Mouse (Mus musculus): ENCODE data around the gene Lamtor2.
"Not testable (repeated sequence)": the region's sequence is repeated elsewhere in the genome, so short reads cannot be mapped to it uniquely, and the experiment has no call there.

Lamtor2 gene

GRCm38 (mm10) chr3:88552676-88553524 is at the start of gene Lamtor2:
Gene Lamtor2, minus strand, starts transcription at chr3:88553074.
- peak; percentile 79 to 86 for DNase-seq (ENCODE audit: low read depth in 2 of 2, low spot score in 2 of 2)

DNA sequence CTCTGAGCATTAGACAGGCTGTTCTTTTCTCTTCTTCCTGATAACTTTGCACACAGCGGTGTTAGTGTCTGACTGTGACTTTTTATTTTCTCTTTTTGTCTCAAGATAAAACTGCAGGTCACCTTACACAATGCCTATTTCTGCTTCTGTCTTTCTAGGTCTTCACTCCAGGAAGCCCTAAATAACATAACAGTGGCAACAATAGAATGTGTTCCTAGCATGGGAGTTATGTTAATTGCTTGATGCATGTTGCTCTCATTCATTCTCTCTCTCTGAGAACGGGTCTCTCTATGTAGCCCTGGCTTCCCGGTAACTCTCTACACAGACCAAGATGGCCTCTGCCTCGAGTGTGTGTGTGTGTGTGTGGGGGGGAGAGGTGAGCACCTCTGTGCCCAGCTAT is 49.6 kb upstream of the Lamtor2 start:
- no peak for DNase-seq (ENCODE audit: low read depth in 2 of 2, low spot score in 2 of 2)

DNA sequence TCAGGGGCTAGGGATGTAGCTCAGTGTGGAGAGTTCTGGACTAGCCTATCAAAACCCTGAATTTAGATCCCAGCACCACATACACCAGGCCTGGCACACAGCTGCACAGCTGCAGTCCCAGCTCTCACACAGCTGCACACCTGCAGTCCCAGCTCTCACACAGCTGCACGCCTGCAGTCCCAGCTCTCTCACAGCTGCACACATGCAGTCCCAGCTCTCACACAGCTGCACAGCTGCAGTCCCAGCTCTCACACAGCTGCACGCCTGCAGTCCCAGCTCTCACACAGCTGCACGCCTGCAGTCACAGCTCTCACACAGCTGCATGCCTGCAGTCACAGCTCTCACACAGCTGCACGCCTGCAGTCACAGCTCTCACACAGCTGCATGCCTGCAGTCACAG is 43.7 kb upstream of the Lamtor2 start:
- not testable (repeated sequence) for DNase-seq (ENCODE audit: low read depth in 2 of 2, low spot score in 2 of 2)

DNA sequence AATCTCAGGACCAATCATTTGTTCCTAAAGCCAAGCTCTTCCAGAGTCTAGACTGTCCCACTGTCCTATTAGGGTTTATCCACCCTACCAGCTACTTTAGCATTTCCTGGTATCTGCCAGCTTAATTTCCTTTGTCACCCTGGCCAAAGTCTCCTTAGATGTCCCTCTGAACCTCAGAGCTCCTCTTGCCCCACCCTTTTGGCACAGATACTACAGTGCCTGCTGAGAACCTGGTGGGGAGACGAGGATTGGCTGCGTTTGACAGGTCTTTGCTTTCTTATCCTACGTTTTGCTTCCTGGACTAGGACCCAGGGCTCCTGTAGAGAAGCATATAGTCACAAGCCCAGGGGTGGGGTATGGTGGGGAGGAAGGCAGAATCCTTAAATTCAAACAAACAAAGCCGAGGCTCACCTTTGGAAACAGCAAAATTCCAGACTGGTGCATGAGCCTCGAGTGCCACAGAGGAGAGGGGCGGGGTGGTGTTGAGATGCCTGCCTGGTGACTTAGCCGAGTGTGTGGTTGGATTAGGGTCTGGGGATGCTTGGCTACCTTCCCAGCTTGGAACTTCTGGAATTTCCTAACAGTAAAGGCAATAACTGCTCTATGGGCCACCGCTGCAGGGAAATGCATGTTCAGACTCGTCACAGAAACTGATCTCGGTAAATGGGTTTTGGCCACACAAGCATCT is 41.2 kb upstream of the Lamtor2 start:
- DNase-seq (ENCODE audit: low read depth in 2 of 2, low spot score in 2 of 2), result no peak

GRCm38 (mm10) chr3:88592942-88593576 is 40.2 kb upstream of the Lamtor2 start:
- peak; percentile 14 to 21 for DNase-seq (ENCODE audit: low read depth in 2 of 2, low spot score in 2 of 2)

- peak; percentile 53 to 76 for DNase-seq (ENCODE audit: low read depth in 2 of 2, low spot score in 2 of 2)
Observed at GRCm38 (mm10) chr3:88591950-88592731, 39.3 kb upstream of the Lamtor2 start.

DNA sequence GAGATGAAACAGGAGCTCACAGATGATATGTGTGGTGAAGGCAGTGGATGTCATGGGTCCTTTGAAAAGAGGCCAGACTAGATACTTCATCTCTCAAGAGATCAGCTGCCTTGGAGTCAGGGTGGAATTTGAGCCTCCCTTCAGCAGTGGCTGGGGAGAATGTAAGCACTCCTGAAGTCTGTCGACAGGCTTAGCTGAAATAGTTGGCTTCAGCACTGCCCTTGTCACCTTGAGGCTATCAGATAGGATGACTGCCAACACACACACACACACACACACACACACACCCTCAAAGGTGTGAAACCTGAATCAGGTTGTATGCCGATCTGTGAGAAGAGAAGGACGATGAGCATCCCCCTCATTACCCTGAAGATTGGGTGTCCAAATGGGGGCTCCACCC is 38.2 kb upstream of the Lamtor2 start:
- no peak for DNase-seq (ENCODE audit: low read depth in 2 of 2, low spot score in 2 of 2)

DNA sequence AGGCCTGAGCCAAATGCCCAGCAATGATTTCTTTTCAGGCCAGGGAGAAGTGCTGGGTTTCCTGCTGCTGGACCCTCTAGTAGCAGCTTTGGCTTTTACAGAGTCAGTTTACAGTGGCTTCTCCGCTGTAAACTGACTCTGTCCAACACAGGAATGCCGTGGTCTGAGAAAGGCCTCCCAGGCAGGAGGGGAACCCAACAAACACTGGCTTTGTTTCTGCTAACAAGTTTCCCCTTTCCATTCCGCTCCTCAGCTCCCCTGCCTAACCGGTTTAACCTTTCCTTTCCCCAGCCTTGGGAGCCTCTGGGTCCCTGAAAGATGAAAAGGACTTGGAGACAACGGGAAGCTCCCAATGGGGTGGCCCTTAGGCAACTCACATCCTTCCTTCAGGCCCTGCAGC is 37.4 kb upstream of the Lamtor2 start:
- no peak for DNase-seq (ENCODE audit: low read depth in 2 of 2, low spot score in 2 of 2)

- DNase-seq (ENCODE audit: low read depth in 2 of 2, low spot score in 2 of 2), result no peak
Observed at GRCm38 (mm10) chr3:88586640-88587039, 33.8 kb upstream of the Lamtor2 start.

DNA sequence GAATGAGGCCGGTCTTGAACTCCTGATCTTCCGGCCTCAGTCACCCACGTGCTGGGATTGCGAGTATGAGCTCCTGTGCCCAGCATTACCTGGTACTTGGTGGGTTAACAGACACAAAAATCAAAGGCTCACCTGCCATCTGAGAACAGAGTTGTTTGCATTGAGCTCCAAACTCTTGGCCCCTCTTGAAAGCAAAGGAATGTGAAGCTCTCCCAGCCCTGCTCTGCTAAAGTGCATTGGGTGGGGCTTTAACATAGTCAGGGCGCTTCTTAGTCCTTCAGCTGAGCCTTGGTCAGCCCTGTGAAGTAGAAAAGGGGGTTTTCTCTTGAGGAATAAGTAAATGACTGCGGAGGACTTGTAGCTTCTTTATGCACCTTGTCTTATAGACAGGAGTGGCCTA is 32.9 kb upstream of the Lamtor2 start:
- no peak for DNase-seq (ENCODE audit: low read depth in 2 of 2, low spot score in 2 of 2)

GRCm38 (mm10) chr3:88579454-88580117 is 26.7 kb upstream of the Lamtor2 start:
- peak; percentile 32 to 60 for DNase-seq (ENCODE audit: low read depth in 2 of 2, low spot score in 2 of 2)

DNA sequence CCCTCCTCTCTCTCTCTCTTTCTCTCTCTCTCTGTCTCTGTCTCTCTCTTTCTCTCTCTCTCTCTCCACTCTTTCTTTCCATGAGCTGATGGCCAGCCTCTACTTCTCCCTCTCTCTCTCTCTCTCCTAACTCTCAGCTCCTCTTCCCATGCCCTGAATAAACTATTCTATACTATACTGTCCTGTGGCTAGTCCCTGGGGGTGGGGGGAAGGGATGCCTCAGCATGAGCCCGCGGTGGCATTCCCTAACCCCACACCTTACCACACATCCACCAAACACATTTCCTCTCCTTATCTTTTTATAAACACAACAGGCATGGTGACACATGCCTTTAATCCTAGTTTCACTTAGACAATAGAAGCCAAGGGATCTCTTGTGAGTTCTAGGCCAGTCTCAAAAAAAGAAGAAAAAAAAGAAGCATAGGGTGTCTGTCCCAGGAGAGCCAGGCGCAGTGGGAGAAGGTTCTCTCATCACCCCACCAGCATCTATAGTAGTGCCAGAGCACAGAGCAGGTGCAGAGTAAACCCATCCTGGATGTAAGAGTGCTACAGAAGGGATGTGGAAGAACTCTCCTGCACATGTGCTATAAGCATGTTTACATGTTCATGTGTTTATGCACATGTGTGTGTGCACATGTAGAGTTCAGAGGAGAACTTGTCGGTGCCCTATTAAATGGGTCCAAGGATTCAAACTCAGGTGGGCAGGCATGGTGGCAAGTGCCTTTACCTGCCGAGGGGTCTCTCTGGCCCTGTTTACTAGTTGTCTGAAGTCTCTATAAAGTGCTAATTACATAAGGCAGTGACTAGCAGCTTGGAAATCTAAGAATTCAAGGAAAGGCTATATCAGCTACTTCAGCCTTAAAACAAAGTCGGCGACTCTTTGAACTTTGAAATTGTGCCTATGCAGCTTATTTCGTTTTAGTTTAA is 25.9 kb upstream of the Lamtor2 start:
- no peak for DNase-seq (ENCODE audit: low read depth in 2 of 2, low spot score in 2 of 2)

GRCm38 (mm10) chr3:88577846-88578245 is 25.0 kb upstream of the Lamtor2 start:
- not testable (repeated sequence) for DNase-seq (ENCODE audit: low read depth in 2 of 2, low spot score in 2 of 2)

GRCm38 (mm10) chr3:88575540-88575939 is 22.7 kb upstream of the Lamtor2 start, which contains the start of gene Ssr2:
Gene Ssr2, plus strand, starts transcription at chr3:88575876.
- DNase-seq (ENCODE audit: low read depth in 2 of 2, low spot score in 2 of 2), result no peak

DNA sequence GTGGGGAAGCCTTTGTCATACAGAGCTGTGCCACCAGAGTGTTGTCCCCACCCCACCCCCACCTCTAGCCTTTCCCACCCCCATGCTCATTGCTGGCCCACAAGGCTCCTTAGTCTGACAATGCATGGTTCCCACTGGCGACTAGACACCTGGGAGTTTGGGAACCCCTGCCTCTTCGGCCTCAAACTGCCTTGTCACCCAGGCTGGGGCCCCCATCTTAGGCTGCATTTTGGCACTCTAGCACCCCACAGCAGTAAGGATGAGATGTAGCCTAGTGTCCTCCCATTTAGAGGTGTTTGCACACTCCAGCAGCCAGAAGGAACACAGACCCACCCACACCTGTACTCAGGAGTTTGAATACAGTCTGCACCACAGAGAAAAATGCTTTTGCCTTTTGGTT is 20.9 kb upstream of the Lamtor2 start:
- no peak for DNase-seq (ENCODE audit: low read depth in 2 of 2, low spot score in 2 of 2)

DNA sequence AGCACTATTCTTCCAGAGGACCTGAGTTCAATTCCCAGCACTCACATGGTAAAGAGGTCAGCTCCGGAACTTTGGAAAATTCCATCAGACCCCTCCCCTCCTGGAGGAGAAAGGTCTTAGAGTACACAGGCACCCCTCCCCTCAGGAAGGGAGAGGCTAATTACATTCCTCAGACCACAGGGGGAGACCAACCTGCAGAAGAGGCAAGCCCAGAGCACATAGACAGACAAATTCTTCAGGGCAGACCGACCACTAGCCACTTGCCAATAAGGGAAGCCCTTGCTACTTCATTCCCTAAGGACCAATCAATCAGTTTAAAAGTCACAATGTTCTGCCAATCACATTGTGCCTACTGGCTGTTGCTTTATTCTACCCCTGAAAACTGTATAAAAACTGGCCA is 20.0 kb upstream of the Lamtor2 start:
- DNase-seq (ENCODE audit: low read depth in 2 of 2, low spot score in 2 of 2), result no peak

DNA sequence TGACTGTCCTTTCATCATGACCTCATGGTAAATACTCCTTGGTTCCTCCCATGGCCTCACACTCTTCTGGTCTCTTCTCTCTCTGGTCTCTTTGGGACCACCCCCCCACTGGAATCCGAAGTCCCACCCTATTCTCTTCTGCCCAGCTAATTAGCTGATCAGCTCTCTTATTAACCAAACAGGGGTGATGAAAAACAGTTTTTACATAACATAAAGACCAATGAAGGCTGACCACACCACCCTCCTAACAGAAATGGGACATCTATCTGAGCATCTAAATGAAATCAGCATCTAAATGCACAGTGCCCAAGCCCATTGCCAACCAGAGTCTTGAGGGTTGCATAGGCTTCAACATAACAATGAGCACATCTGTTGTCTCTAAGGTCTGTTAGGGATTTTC is 19.0 kb upstream of the Lamtor2 start:
- no peak for DNase-seq (ENCODE audit: low read depth in 2 of 2, low spot score in 2 of 2)

- no peak for DNase-seq (ENCODE audit: low read depth in 2 of 2, low spot score in 2 of 2)
Observed at GRCm38 (mm10) chr3:88570341-88570740, 17.5 kb upstream of the Lamtor2 start.

- DNase-seq (ENCODE audit: low read depth in 2 of 2, low spot score in 2 of 2), result no peak
Observed at GRCm38 (mm10) chr3:88569694-88570093, 16.8 kb upstream of the Lamtor2 start.

DNA sequence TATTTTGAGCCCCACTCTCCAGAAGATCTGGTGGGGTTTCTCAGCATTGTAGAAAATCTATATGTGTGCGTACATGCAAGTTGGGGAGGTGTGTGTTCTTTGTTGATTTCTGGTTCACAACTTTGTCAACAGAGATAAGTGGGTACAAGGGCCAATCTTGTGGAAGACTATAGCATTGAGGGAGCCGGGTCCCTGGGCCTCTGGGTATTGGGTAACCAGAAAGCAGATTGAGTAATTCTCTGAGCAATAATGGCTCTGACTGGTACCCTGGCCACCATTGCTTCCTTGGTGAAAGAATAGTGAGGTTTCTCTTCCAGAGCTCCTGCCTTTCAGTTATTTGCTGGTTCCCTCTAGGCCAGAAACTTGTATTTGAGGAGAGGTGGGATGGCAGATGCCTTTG is 16.2 kb upstream of the Lamtor2 start:
- no peak for DNase-seq (ENCODE audit: low read depth in 2 of 2, low spot score in 2 of 2)

Measured in CD8-positive naive resting alpha-beta T cell, adult 2 months (primary cell).